Mouse (Mus musculus) forebrain, embryonic 11.5 days (tissue): ENCODE data around the gene Vps4a. TPM values are rescaled to one million over a fixed set of nuclear protein-coding genes. Genes with fewer than 3 reads are reported as not detected.
A peak's percentile ranks its signal among the peaks of the same experiment; 100 is the strongest.

ENCODE experiments used
- ATAC-seq: fragments of 200-750 bp; cut with Nextera tagmentation; replicated peaks from 2 replicates; pipeline ENCODE4 v1.8.0; 2017; ENCODE audit warnings: moderate TSS enrichment; ENCODE audit not compliant: low FRiP score
- DNase-seq: peaks from one replicate; pipeline ENCODE4 v3.0.0-alpha.2; 2017; ENCODE audit warnings: low spot score
- H3K27ac ChIP-seq: fragments of 300-500 bp; sonication (generic); 2 replicates; pipeline ENCODE4 v1.5.1; 2014; ENCODE audit warnings: low read depth, low read length
- H3K27me3 ChIP-seq: fragments of 300-500 bp; sonication (generic); 2 replicates; pipeline ENCODE4 v1.6.1; 2014; ENCODE audit warnings: mild to moderate bottlenecking, low read length, mixed read lengths; ENCODE audit not compliant: control insufficient read depth, insufficient read depth
- H3K36me3 ChIP-seq: fragments of 300-500 bp; sonication (generic); 2 replicates; pipeline ENCODE4 v1.6.1; 2014; ENCODE audit warnings: mild to moderate bottlenecking, low read length, moderate library complexity, mixed read lengths; ENCODE audit not compliant: control insufficient read depth, insufficient read depth
- H3K4me1 ChIP-seq: fragments of 300-500 bp; sonication (generic); replicated peaks from 2 replicates; pipeline ENCODE4 v1.6.1; 2014; ENCODE audit warnings: low read length, mixed read lengths; ENCODE audit not compliant: control insufficient read depth, insufficient read depth
- H3K4me2 ChIP-seq: fragments of 300-500 bp; sonication (generic); 2 replicates; pipeline ENCODE4 v1.6.1; 2014; ENCODE audit warnings: low read depth, mild to moderate bottlenecking, low read length, moderate library complexity, mixed read lengths; ENCODE audit not compliant: severe bottlenecking
- H3K4me3 ChIP-seq: fragments of 300-500 bp; sonication (generic); 2 replicates; pipeline ENCODE4 v1.5.1; 2014; ENCODE audit warnings: low read depth, low read length
- H3K9ac ChIP-seq: fragments of 300-500 bp; sonication (generic); 2 replicates; pipeline ENCODE4 v1.6.1; 2014; ENCODE audit warnings: low read length
- H3K9me3 ChIP-seq: fragments of 300-500 bp; sonication (generic); 2 replicates; pipeline ENCODE4 v1.6.1; 2016; ENCODE audit warnings: low read length, mixed read lengths; ENCODE audit not compliant: control insufficient read depth
- WGBS: fragments of 180-500 bp; shearing (Covaris S2); extraction: QIAGEN DNeasy Blood & Tissue Kit; methylation state at CpG from one replicate; pipeline ENCODE4 v1.1.7; 2014; 5-methylcytosine and 5-hydroxymethylcytosine counted together
- polyA plus RNA-seq: library from polyadenylated mRNA; unstranded; fragments of >200 nt; fragmentation: Nextera tagmentation; extraction: Ambion mirVana; gene quantifications from 2 replicates; pipeline ENCODE4 v1.2.1, GENCODE M21; 2014

Vps4a gene
- polyA plus RNA-seq, 1 experiment from 2014 or later = 84.9 TPM

DNA sequence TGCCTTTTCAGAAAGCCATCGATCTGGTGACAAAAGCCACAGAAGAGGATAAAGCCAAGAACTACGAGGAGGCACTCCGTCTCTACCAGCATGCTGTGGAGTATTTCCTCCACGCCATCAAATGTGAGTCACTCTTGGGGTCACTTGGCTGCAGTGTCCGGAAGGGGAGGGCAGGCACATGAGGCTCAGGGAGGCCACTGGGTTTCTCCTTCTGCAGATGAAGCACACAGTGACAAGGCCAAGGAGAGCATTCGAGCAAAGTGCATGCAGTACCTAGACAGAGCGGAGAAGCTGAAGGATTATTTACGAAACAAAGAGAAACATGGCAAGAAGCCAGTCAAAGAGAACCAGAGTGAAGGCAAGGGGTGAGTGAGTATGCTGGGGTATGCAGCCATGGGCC lies 5.6 kb downstream of the Vps4a start:
- H3K27ac ChIP-seq = no peak overlapping the region
- ATAC-seq = no peak
- no peak for DNase-seq

DNA sequence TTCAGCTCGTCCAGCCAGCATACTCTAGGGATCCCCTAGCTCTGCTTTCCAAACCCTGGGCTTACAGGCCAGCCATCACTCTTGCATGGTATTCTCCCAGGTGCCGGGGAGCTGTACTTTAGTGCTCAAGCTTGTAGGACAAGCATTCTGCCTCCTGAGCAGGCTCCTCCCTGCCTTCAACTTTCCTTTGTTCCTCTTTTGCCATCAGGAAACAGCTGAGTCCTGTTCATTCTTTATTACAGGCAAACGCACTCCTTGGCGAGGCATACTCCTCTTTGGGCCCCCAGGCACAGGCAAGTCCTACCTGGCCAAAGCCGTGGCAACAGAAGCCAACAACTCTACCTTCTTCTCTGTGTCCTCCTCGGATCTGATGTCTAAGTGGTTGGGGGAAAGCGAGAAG lies 9.6 kb downstream of the Vps4a start:
- Histone ChIP-seq H3K27ac (no peak overlapping the region), H3K4me1 (no peaks in the 10 kb centered on the region), H3K9ac (no peak overlapping the region), H3K9me3 (no peaks in the 10 kb centered on the region), H3K4me2 (no peak overlapping the region), H3K36me3 (peaks cover 7% of the 10 kb centered on the region; the same call in 1 of the 2 replicates), H3K4me3 (no peak overlapping the region), H3K27me3 (no peaks in the 10 kb centered on the region)
- no peak for DNase-seq
- no peak for ATAC-seq
- 90% methylated on average over 7 of the region's 7 CpGs for WGBS

More for the DNA sequence above, 5.6 kb downstream of the Vps4a start:
- 95% methylated on average over 8 of the region's 8 CpGs for WGBS
- peaks cover 7% of the 10 kb centered on the region; the same call in 1 of the 2 replicates for H3K36me3 ChIP-seq
- no peak overlapping the region for H3K4me2 ChIP-seq
- H3K9ac ChIP-seq = no peak overlapping the region
- H3K9me3 ChIP-seq = no peaks in the 10 kb centered on the region
- H3K27me3 ChIP-seq = no peaks in the 10 kb centered on the region
- no peak overlapping the region for H3K4me3 ChIP-seq
- H3K4me1 ChIP-seq = peaks cover 6% of the 10 kb centered on the region; the same call in 1 of the 2 replicates

DNA sequence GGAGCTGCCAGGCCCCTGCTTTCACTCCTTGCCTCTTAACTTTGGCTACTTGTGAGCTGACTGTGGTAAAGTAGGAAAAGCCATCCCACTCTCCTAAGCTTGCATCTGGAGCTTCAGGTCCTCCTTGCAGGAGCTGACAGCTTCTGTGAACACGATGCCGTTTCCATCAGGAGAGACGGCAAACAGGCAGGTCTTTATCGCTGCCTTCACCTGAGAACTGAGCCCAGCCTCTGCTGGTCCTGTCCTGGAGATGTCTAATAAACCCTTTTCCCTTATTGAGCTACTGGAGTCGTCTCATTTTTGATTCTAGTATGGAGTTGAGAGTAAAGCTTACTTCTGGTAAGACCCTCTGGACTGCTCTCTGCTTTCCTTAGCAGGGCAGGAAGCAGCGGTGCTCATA lies 14.5 kb downstream of the Vps4a start:
- Histone ChIP-seq H3K36me3 (peaks cover 12% of the 10 kb centered on the region; the same call in 1 of the 2 replicates), H3K9me3 (no peaks in the 10 kb centered on the region), H3K27me3 (no peaks in the 10 kb centered on the region), H3K9ac (no peak overlapping the region), H3K4me1 (peaks cover 6% of the 10 kb centered on the region; the same call in 1 of the 2 replicates), H3K4me3 (no peak overlapping the region), H3K4me2 (no peak overlapping the region), H3K27ac (no peak overlapping the region)
- WGBS = 92% methylated on average over 6 of the region's 6 CpGs
- ATAC-seq = no peak
- no peak for DNase-seq

DNA sequence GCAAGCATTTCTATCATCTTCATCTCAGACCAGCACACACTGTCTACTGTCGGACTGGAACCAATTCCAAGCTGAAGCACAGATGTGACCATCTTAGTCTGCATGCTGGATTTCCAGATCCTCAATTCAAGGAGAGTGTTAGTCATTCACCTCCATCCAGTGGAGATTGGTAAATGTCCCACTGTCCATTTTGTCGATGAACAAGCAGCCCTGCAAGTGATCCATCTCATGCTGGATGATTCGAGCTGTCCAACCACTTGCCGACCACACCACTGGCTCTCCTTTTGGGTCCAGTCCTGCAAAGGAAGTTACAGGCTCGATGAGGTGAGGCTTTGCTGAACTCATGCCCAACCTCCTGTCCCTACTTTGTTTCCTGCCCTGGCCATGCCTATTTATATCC lies 16.0 kb downstream of the Vps4a start:
- Histone ChIP-seq H3K36me3 (peaks cover 17% of the 10 kb centered on the region; the same call in 1 of the 2 replicates), H3K4me3 (no peak overlapping the region), H3K27me3 (no peaks in the 10 kb centered on the region), H3K9me3 (no peaks in the 10 kb centered on the region), H3K4me1 (peaks cover 6% of the 10 kb centered on the region; the same call in 1 of the 2 replicates), H3K27ac (no peak overlapping the region), H3K9ac (no peak overlapping the region), H3K4me2 (no peak overlapping the region)
- DNase-seq (no peak), ATAC-seq (no peak)
- WGBS = 88% methylated on average over 5 of the region's 5 CpGs

DNA sequence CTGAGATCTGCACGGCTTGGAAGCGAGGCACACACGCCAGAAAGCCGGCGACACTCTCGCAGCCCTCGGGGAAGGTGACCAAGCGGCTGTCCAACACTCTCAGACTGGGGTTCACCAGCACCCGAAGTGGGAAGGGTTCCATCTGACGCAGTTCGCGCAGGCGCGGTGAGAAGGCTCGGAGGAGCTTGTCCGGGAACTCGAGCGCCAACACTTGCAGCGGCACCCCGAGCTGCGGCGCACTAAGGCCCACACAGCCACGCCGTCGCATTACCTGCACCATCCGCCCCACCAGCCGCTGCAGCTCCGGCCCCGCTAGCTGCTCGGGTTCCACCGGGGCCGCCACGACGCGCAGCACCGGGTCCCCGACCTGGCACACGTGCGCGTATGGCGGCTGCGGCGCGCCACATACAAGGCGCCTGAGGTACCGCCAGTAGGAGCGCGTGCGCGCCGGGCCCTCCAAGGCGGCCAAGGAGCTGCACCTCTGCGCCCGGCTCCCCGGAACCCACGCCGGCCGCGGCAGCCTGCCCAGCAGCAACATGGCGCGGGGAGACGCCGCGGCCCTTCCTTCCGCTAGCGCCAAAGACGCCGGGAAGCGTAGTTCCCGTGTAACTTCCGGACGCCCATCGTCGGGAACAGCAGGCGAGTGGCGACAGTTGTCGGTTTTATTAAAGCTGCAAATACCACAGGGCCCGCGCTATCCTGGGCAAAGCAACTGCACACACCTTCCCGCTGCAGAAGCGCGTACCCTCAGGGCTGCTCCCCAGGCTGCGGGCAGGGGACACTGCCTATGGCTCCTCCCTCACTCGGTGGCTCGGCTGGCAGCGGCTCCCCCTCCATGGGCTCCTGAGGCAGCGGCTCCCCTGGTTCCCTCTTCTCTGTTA lies 17.3 kb downstream of the Vps4a start, which contains the start of gene Pdf:
TSS of gene Pdf (minus strand) at position 554 of the 881 bp plus-strand sequence.
- H3K4me2 ChIP-seq = peak within 1 kb of the TSS; percentile 93
- peak within 1 kb of the TSS; percentile 78 for H3K4me3 ChIP-seq
- DNase-seq (peak; percentile 84), ATAC-seq (peak; percentile 83)
- H3K27me3 ChIP-seq = no peaks in the 10 kb centered on the region
- peaks cover 6% of the 10 kb centered on the region; the same call in 1 of the 2 replicates for H3K4me1 ChIP-seq
- peak within 1 kb of the TSS; percentile 82 for H3K27ac ChIP-seq
- WGBS = under 1% methylated on average over 87 of the region's 87 CpGs
- peaks cover 28% of the 10 kb centered on the region; the same call in 1 of the 2 replicates for H3K36me3 ChIP-seq
- no peaks in the 10 kb centered on the region for H3K9me3 ChIP-seq
- peak within 1 kb of the TSS; percentile 90 for H3K9ac ChIP-seq

DNA sequence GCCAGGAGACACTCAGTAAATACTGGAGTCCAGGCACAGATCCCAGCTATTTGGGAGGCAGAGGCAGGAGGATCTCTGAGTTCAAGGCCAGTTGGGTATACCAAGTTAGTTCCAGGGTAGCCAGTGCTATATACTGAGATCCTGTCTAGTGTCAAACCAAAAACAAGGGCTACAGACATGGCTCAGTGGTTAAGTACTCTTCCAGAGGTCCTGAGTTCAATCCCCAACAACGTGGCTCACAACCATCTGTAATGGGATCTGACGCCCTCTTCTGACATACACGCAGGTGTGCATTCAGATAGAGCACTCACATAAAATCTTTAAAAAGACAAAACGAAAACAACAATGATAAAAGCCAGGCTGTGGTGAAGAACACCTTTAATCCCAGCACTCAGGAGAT lies 18.5 kb downstream of the Vps4a start:
- DNase-seq (no peak), ATAC-seq (no peak)
- H3K4me1 ChIP-seq = peaks cover 6% of the 10 kb centered on the region; the same call in 1 of the 2 replicates
- no peaks in the 10 kb centered on the region for H3K9me3 ChIP-seq
- H3K4me3 ChIP-seq = 0 out of 2 replicates have a peak overlapping the region, but pooled peaks have one; percentile 78
- whole genome bisulfite sequencing = 96% methylated on average over 4 of the region's 4 CpGs
- no peak overlapping the region for H3K4me2 ChIP-seq
- peaks cover 32% of the 10 kb centered on the region; the same call in 1 of the 2 replicates for H3K36me3 ChIP-seq
- no peak overlapping the region for H3K27ac ChIP-seq
- no peaks in the 10 kb centered on the region for H3K27me3 ChIP-seq
- H3K9ac ChIP-seq = no peak overlapping the region

DNA sequence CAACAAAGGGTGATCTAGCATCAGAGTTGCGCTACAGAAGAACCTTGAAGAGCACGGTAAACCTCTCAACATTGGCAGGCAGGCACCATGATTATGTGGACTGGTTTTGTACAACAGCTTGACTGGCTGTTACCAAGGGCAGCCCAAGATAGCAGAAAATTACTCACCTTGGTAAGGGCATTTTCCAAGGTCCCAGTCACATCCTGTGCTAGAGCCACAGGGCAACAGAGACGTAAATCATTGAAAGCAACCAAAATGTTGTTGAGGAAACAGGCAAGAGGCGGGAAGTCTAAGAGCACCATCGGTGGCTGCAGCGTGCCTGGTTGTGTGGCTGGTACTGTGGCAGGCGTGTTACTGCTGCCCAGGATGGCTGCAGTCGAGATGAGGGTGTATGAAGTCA lies 21.0 kb downstream of the Vps4a start:
- no peaks in the 10 kb centered on the region for H3K27me3 ChIP-seq
- H3K4me1 ChIP-seq = peaks cover 6% of the 10 kb centered on the region; the same call in 1 of the 2 replicates
- H3K27ac ChIP-seq = no peak overlapping the region
- no peaks in the 10 kb centered on the region for H3K9me3 ChIP-seq
- no peak overlapping the region for H3K4me3 ChIP-seq
- WGBS = 99% methylated on average over 8 of the region's 8 CpGs
- ATAC-seq = no peak
- no peak overlapping the region for H3K4me2 ChIP-seq
- H3K36me3 ChIP-seq = peaks cover 30% of the 10 kb centered on the region; the same call in 1 of the 2 replicates
- H3K9ac ChIP-seq = no peak overlapping the region
- no peak for DNase-seq

DNA sequence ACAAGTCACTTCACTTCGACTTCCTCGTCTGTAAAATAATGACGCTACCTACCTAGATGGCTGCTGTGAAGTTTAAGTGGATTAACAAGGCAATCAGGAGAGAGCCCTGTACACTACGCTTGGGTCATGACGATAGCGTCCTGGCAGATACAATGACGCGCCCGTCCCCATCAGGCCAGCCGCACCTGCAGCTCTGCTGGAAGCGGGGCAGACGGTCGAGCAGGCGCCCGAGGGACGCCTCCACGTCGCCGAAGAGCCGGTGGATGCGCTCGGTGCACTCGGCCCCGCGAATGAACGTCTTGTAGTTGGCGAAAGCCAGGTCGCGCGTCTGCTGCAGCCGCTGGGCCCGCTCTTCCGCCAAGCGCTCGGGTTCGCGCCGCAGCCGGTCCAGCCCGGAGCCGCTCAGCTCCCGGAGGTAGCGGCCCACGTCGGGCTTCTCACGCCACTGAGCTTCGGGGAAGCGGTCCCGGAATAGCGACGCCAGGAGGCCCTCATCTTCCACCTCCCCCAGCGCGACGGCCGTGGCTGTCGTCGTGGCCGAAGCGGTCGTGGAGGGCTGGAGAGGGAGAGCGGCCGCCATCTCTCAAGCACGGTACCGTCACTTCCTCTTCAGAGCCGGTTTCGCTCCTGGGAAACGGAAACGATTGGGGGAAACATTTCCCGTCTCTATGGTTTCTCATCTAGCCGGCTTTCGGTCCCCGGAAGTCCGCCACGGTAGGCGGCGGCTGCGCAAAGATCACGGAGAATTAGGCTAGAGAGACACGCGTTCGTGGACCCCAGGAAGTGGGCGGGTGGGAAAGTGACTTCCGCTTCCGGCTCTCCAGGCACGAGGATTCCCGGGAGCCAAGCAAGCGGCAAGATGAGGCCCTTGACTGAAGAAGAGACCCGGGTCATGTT lies 25.3 kb downstream of the Vps4a start, which contains the start of the genes Cog8 and Nip7:
TSS of gene Cog8 (minus strand) at position 614 of the 897 bp plus-strand sequence.
TSS of gene Nip7 (plus strand) at position 802 of the 897 bp plus-strand sequence.
- Histone ChIP-seq H3K4me1 (peaks cover 5% of the 10 kb centered on the region; the same call in 1 of the 2 replicates), H3K27me3 (no peaks in the 10 kb centered on the region), H3K4me2 (peak within 1 kb of the TSS; percentile 92), H3K9ac (peak within 1 kb of the TSS; percentile 83), H3K9me3 (no peaks in the 10 kb centered on the region), H3K4me3 (peak within 1 kb of the TSS; percentile 99), H3K36me3 (peaks cover 17% of the 10 kb centered on the region; the same call in 1 of the 2 replicates), H3K27ac (0 out of 2 replicates have a peak within 1 kb of the TSS, but pooled peaks have one; percentile 18)
- DNase-seq = peak; percentile 97
- WGBS = under 1% methylated on average over 88 of the region's 88 CpGs
- peak; percentile 94 for ATAC-seq
